Mouse (Mus musculus): ENCODE results near the gene Krba1.

The Krba1 gene

GRCm38 (mm10) chr6:48428769-48429557 lies 33.6 kb downstream of the Krba1 start:
- no peak for DNase-seq

GRCm38 (mm10) chr6:48430748-48431147 lies 35.4 kb downstream of the Krba1 start:
- DNase-seq = no peak

- DNase-seq = no peak
Measured at GRCm38 (mm10) chr6:48432893-48433816, 37.8 kb downstream of the Krba1 start.

GRCm38 (mm10) chr6:48434651-48435050 lies 39.3 kb downstream of the Krba1 start:
- DNase-seq = no peak

- DNase-seq = no peak
Measured at GRCm38 (mm10) chr6:48435111-48435510, 39.7 kb downstream of the Krba1 start.

- no peak for DNase-seq
Measured at GRCm38 (mm10) chr6:48435706-48436349, 40.4 kb downstream of the Krba1 start.

GRCm38 (mm10) chr6:48437679-48438376 lies 42.4 kb downstream of the Krba1 start:
- DNase-seq = no peak

- no peak for DNase-seq
Measured at GRCm38 (mm10) chr6:48438475-48439125, 43.2 kb downstream of the Krba1 start.

GRCm38 (mm10) chr6:48439654-48440053 lies 44.3 kb downstream of the Krba1 start:
- DNase-seq = no peak

- no peak for DNase-seq
Measured at GRCm38 (mm10) chr6:48440306-48441014, 45.1 kb downstream of the Krba1 start.

- DNase-seq = peak; percentile 91 to 92
Measured at GRCm38 (mm10) chr6:48443592-48444309, 48.4 kb downstream of the Krba1 start.

GRCm38 (mm10) chr6:48444310-48445180 lies 49.2 kb downstream of the Krba1 start:
- DNase-seq = peak in 1 of 2 experiments; percentile 41

- DNase-seq = peak; percentile 30 to 55
Measured at GRCm38 (mm10) chr6:48445181-48446101, 50.1 kb downstream of the Krba1 start, which contains the start of gene Zfp467. Zfp467 (minus strand) TSS chr6:48445825.

- DNase-seq = no peak
Measured at GRCm38 (mm10) chr6:48446256-48446655, 50.9 kb downstream of the Krba1 start.

GRCm38 (mm10) chr6:48446896-48447295 lies 51.5 kb downstream of the Krba1 start:
- DNase-seq = no peak

GRCm38 (mm10) chr6:48447929-48448328 lies 52.5 kb downstream of the Krba1 start, which contains the start of gene Sspo:
Sspo (plus strand) TSS chr6:48448229.
- DNase-seq = no peak

GRCm38 (mm10) chr6:48448527-48448926 lies 53.1 kb downstream of the Krba1 start:
- no peak for DNase-seq

- DNase-seq = no peak
Measured at GRCm38 (mm10) chr6:48452151-48452550, 56.8 kb downstream of the Krba1 start.
